Mouse (Mus musculus) testis, adult 2 months (tissue): ENCODE results near the gene Kcnt2.

ENCODE experiments used
- CTCF ChIP-seq: fragments of 200-500 bp; IDR thresholded peaks from 2 replicates; pipeline ENCODE4 v1.5.1; 2012; ENCODE audit warnings: low read depth, mild to moderate bottlenecking, inconsistent platforms, low read length, moderate library complexity; ENCODE audit not compliant: control insufficient read depth, insufficient read depth, insufficient replicate concordance
- POLR2A ChIP-seq: fragments of 200-500 bp; IDR thresholded peaks from 2 replicates; pipeline ENCODE4 v1.6.1; 2012; ENCODE audit warnings: low read depth, mild to moderate bottlenecking, inconsistent platforms, low read length, moderate library complexity; ENCODE audit not compliant: control insufficient read depth

GRCm38 (mm10) chr1:140484016-140484415, 238.1 kb downstream of the Kcnt2 start:
- no peak for TF ChIP-seq CTCF
- no peak for TF ChIP-seq POLR2A
